Mouse (Mus musculus): ENCODE measurements at regions not wholly inside any gene's neighbourhood (a gene's known extent, or its start where the extent isn't known, plus 50 kb on each side); places are given as distances from the start of the nearest gene placed in this dataset.

DNA sequence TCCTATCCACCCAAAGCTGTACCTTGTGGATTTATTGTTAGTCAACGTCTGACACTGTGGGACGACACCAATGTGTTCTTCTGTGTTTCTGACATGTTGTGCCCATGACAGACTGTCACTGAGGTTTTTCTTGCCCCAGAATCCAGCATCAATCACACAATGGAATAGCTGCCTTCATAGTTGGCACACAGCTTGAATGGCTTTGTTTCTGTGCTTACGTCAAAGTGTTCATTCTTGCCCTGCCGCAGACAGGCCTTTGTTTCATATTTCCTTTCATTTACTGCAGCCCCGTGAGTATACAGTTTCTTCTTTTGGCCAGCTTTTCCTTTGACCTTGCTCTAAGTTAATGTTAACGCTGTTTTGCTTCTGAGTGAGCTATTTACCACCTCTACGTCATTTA, 78.9 kb upstream of the Dkk2 start:
- in situ Hi-C loops (cut with MboI, MseI), result no loop called here

DNA sequence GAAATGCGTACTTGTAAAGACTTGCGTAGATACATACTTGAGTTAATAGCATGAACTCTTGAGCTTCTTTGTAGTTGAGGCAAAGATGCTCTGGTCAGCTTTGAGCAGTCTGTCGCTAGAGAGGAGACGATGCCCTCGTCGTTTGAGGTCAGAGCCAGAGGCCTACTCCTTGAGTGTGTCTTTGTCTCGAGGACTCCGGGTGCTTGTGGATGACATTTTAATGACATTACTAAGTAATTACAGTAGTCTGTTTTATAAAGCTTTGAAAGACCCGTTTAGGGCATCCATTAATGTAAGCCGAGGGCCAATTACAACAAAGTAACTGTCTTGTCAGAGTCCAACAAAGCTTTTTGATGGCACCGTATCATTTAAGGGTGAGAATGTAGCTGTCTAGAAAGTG, 78.2 kb upstream of the Dkk2 start:
- in situ Hi-C loops (cut with MboI, MseI), result no loop called here

DNA sequence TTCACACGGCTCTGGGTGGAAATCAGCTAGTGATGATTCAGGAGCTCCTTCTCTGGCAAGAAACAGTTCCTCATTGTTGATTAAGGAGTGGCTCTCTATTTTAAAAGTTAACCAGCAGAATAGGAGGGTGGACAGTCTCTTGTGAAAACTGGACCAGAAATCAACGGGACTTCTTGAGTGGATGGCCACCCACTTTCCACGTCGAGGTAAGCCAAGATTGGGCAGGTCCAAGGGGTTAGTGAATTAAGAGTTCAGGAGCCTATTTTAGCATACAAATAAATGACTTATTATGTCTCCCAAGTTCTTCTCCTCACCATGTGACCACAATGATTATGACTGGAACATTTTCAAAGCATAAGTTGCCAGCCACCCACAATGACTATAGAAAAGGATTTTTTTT, 77.7 kb upstream of the Dkk2 start:
- in situ Hi-C loops (cut with MboI, MseI), result no loop called here

DNA sequence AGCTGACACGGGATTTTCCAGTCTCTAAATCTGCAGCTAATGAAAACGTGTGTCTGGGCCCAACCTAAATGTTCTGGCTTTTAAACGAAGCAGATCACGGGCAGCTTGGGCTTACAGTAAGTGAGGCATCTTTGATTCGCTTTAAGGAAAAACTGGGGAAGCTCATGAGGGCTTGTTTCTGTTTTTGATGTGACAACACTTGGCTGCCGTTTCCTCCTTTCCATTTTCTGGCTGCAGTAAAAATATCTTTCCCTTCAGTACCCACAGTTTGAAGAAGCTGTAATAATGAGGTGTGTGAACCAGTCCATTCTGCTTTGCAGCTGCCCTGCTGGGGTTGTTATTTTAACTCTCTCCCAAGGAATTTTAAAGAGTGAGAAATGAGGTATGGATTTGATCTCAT, 69.9 kb upstream of the Dkk2 start:
- in situ Hi-C loops (cut with MboI, MseI), result no loop called here

DNA sequence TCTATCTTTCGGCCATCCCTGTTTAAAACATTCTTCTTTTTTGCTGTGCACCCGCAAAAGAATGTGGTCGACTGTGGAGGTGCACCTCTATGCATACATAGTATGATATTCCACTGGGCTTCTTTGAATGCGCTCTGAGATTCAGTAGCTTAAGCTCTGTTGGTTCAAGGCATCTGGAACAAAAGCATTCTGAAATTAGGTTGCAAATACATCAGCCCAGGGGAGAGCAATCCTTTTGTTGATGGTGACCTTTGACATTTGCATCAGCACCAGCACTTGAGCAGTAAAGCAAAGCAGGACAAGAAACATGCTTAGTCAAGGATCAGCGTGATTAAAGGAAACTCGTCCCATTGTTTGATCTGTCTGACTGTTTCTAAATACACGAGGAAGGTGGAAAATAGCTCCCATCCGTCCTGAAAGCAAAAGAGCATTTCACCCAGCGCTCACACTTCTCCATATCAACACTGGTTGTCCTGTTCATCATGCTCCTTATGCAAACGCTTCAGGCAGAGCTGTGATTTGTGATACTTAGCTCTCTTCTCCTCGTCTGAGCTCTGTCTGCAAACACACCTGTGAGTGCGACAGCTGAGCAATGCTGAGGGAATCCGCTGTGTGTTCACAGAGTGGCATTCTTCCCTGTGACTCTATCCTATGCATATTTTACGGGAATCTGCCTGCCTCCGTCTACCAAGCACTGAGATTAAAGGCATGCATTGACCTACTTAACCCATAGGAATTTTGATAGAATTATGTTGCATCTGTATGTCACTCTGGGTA, 67.4 kb upstream of the Dkk2 start:
- in situ Hi-C loops (cut with MboI, MseI), result no loop called here

DNA sequence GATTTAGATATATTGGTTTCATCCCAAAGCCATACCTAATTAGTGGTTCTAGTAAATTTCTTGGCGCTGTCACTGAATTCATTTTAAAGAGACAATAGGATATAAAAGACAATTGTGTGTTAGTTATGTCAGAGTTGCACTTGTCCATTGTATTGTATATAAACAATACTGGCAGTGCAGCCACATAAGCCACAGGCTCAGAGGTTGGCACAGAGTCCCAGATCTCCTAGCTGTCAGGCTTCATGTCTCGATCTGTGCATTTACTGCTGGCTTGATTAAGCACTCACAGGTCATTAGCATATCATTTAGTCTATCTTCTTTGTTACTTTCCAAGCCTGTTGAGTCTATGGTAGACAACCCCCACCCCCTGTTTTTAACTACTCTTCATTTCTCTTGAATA, 66.6 kb upstream of the Dkk2 start:
- in situ Hi-C loops (cut with MboI, MseI), result no loop called here

DNA sequence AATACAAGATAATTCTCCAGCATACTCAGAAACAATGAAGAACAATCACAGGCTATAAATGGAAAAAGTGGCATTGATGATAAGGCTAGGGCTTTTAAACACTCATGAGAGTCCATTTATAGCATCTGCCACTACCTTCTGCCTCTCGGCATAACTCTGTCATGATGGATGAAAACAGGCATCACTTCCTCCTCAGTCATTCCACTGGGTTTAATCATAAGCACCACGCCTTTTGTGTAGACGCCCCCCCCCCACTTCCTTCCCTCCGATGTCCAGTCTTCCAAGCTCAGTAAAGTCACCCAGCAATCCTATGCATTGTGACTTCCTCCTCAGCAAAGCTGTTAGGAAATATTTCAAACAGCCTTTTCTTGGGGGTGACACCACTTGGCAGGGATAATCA, 63.1 kb upstream of the Dkk2 start:
- in situ Hi-C loops (cut with MboI, MseI), result loop anchor here in 1 of 2 experiments (10.0 kb wide), 1 partner anchor 593 kb away; no protein-coding TSS in a partner anchor

DNA sequence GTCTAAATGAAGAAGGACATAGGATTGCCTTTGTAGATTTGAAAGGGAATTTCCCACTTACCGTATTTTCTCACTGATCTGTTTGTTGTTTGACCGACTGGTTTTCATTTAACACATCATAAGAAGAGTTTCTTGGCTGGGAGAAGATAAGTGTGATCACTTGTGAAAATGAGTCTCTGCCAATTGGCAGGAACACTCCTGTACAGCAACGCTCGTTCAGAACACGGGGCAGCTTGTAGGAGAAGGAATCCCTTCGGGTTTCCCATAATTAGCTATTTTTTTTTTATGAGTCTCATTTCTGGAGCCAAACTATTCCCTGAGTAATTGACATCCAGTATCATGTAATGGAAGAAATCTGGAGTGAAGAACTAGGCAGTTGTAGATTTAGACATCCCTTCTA, 61.8 kb upstream of the Dkk2 start:
- in situ Hi-C loops (cut with MboI, MseI), result loop anchor here in 1 of 2 experiments (10.0 kb wide), 1 partner anchor 591 kb away; no protein-coding TSS in a partner anchor

DNA sequence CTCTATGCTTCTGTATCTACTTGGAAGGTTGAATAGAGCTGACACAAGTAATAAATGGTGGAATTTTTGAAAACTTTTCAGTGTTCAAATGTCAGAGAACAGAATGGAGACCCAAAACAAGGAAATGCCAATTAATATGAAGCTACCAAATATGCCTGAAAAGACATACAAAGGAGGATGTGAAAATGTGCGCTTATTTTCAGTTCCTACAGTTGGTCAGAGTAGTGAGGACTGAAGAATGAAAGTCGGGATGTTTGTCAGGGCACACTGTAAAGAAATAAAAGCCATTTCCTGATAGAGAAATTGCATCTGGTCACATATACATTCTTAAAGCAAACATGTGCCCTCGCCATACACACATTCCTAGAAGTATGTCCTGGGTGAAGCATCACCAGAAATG, 56.0 kb upstream of the Dkk2 start:
- in situ Hi-C loops (cut with MboI, MseI), result loop anchor here in 1 of 2 experiments (10.0 kb wide), 1 partner anchor 586 kb away; no protein-coding TSS in a partner anchor

DNA sequence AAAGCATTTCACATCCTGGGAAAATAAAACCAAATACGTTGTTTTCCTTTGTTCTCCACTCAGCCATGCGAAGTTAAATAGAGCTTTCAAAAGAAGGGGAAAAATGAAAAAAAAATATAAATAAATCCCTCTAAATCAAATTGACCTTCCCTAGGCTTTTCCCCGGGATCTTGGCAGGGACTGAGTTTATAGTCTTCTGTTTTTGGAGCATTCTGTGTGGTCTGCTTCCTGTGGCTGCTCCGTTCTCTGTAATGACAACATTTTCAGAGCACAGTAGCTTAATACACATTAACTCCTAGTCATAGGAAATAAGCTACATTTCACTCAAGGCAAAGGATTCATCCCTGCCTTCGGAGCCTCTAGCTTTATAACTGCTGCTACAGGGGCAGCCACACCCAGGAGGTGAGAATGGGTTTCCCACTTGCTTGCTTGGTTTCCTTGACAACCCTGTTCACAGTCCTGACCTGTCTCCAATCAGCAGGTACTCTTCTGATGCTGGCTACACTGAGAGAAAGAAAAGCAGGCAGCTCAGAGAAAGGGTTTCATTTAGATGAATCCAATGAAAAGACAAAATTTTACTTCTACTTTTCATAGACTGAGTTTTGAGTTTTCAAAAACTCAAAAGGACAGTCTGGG, 51.9 kb upstream of the Dkk2 start:
- in situ Hi-C loops (cut with MboI, MseI), result no loop called here

DNA sequence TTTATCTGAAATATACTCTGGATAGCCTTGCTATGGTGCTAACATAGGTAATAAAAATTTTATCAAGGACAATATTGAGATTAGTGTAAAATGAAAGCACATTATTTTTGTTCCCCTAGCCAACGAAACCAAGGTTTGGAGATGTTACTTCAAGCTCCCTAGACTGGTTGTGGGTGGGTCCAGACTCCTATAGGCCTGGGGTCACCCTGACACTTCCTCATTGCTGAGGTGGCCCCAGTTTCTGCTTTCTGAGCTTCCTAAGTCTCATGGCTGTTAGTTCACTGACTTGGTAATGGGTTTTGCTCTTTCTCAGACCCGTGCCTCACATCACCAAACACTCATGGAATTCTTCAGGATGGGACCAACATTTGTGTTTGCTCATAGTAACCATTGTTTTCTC, 49.9 kb upstream of the Dkk2 start:
- in situ Hi-C loops (cut with MboI, MseI), result no loop called here

Data from T-helper 17 cell (primary cell).